Mouse (Mus musculus): ENCODE measurements around the gene Pdzk1ip1. TPM values are rescaled to one million over a fixed set of nuclear protein-coding genes. Genes with fewer than 3 reads are reported as not detected.
A peak's percentile ranks its signal among the peaks of the same experiment; 100 is the strongest.

The Pdzk1ip1 gene
- polyA plus RNA-seq, 1 experiment from 2014 or later, result 12.5 TPM

- Histone ChIP-seq H3K4me3 (no peak overlapping the region), H3K9me3 (no peaks in the 10 kb centered on the region), H3K4me1 (replicated peaks) (no peaks in the 10 kb centered on the region), H3K36me3 (no peaks in the 10 kb centered on the region), H3K27ac (no peak overlapping the region), H3K27me3 (ENCODE audit: insufficient read depth, poor library complexity, severe bottlenecking) (no peaks in the 10 kb centered on the region)
- WGBS, result 74% methylated on average over 4 of the region's 4 CpGs
- DNase-seq (ENCODE audit: low spot score), result no peak
Observed at GRCm38 (mm10) chr4:115103510-115103909, 15.0 kb downstream of the Pdzk1ip1 start.

GRCm38 (mm10) chr4:115111167-115111566 lies 22.7 kb downstream of the Pdzk1ip1 start:
- no peaks in the 10 kb centered on the region for H3K4me1 ChIP-seq (replicated peaks)
- WGBS, result 83% methylated on average over 2 of the region's 2 CpGs
- no peak overlapping the region for H3K4me3 ChIP-seq
- no peaks in the 10 kb centered on the region for H3K9me3 ChIP-seq
- no peak overlapping the region for H3K27ac ChIP-seq
- no peaks in the 10 kb centered on the region for H3K27me3 ChIP-seq (ENCODE audit: insufficient read depth, poor library complexity, severe bottlenecking)
- DNase-seq (ENCODE audit: low spot score), result no peak
- H3K36me3 ChIP-seq, result no peaks in the 10 kb centered on the region

- Histone ChIP-seq H3K27me3 (ENCODE audit: insufficient read depth, poor library complexity, severe bottlenecking) (no peaks in the 10 kb centered on the region), H3K4me1 (replicated peaks) (no peaks in the 10 kb centered on the region), H3K36me3 (no peaks in the 10 kb centered on the region), H3K9me3 (no peaks in the 10 kb centered on the region), H3K4me3 (no peak overlapping the region), H3K27ac (no peak overlapping the region)
- DNase-seq (ENCODE audit: low spot score), result no peak
- WGBS, result 24% methylated on average over 5 of the region's 5 CpGs
Observed at GRCm38 (mm10) chr4:115113266-115113665, 24.8 kb downstream of the Pdzk1ip1 start.

- no peak for DNase-seq (ENCODE audit: low spot score)
- Histone ChIP-seq H3K27me3 (ENCODE audit: insufficient read depth, poor library complexity, severe bottlenecking) (no peaks in the 10 kb centered on the region), H3K4me1 (replicated peaks) (no peaks in the 10 kb centered on the region), H3K36me3 (no peaks in the 10 kb centered on the region), H3K4me3 (no peak overlapping the region), H3K27ac (no peak overlapping the region), H3K9me3 (no peaks in the 10 kb centered on the region)
- 94% methylated on average over 3 of the region's 3 CpGs for WGBS
Observed at GRCm38 (mm10) chr4:115119642-115120041, 31.1 kb downstream of the Pdzk1ip1 start.

- Histone ChIP-seq H3K27ac (no peak overlapping the region), H3K4me3 (no peak overlapping the region), H3K27me3 (ENCODE audit: insufficient read depth, poor library complexity, severe bottlenecking) (no peaks in the 10 kb centered on the region), H3K4me1 (replicated peaks) (no peaks in the 10 kb centered on the region), H3K9me3 (no peaks in the 10 kb centered on the region), H3K36me3 (no peaks in the 10 kb centered on the region)
- WGBS, result 85% methylated on average over 2 of the region's 2 CpGs
- DNase-seq (ENCODE audit: low spot score), result no peak
Observed at GRCm38 (mm10) chr4:115121162-115121561, 32.7 kb downstream of the Pdzk1ip1 start.

- WGBS, result 87% methylated on average over 5 of the region's 5 CpGs
- Histone ChIP-seq H3K36me3 (no peaks in the 10 kb centered on the region), H3K27ac (no peak overlapping the region)
Observed at GRCm38 (mm10) chr4:115121608-115122007, 33.1 kb downstream of the Pdzk1ip1 start.

GRCm38 (mm10) chr4:115123507-115123906 lies 35.0 kb downstream of the Pdzk1ip1 start:
- Histone ChIP-seq H3K4me1 (replicated peaks) (no peaks in the 10 kb centered on the region), H3K4me3 (no peak overlapping the region)
- WGBS, result 70% methylated on average over 2 of the region's 2 CpGs

More at GRCm38 (mm10) chr4:115121608-115122007, 33.1 kb downstream of the Pdzk1ip1 start:
- no peaks in the 10 kb centered on the region for H3K9me3 ChIP-seq
- H3K4me1 ChIP-seq (replicated peaks), result no peaks in the 10 kb centered on the region
- no peak for DNase-seq (ENCODE audit: low spot score)
- no peaks in the 10 kb centered on the region for H3K27me3 ChIP-seq (ENCODE audit: insufficient read depth, poor library complexity, severe bottlenecking)
- no peak overlapping the region for H3K4me3 ChIP-seq

GRCm38 (mm10) chr4:115124713-115125112 lies 36.2 kb downstream of the Pdzk1ip1 start:
- Histone ChIP-seq H3K27ac (no peak overlapping the region), H3K27me3 (ENCODE audit: insufficient read depth, poor library complexity, severe bottlenecking) (no peaks in the 10 kb centered on the region), H3K4me1 (replicated peaks) (no peaks in the 10 kb centered on the region), H3K4me3 (no peak overlapping the region), H3K9me3 (no peaks in the 10 kb centered on the region), H3K36me3 (no peaks in the 10 kb centered on the region)
- DNase-seq (ENCODE audit: low spot score), result no peak

More at GRCm38 (mm10) chr4:115123507-115123906, 35.0 kb downstream of the Pdzk1ip1 start:
- no peak for DNase-seq (ENCODE audit: low spot score)
- Histone ChIP-seq H3K36me3 (no peaks in the 10 kb centered on the region), H3K9me3 (no peaks in the 10 kb centered on the region), H3K27ac (no peak overlapping the region), H3K27me3 (ENCODE audit: insufficient read depth, poor library complexity, severe bottlenecking) (no peaks in the 10 kb centered on the region)

- peak overlapping the region; percentile 57; the same call in 1 of the 2 replicates for H3K4me3 ChIP-seq
- no peaks in the 10 kb centered on the region for H3K36me3 ChIP-seq
- peaks cover 12% of the 10 kb centered on the region for H3K4me1 ChIP-seq (replicated peaks)
- H3K27ac ChIP-seq, result no peak overlapping the region
- no peaks in the 10 kb centered on the region for H3K9me3 ChIP-seq
- no peak for DNase-seq (ENCODE audit: low spot score)
- peaks cover 29% of the 10 kb centered on the region for H3K27me3 ChIP-seq (ENCODE audit: insufficient read depth, poor library complexity, severe bottlenecking)
- WGBS, result 9% methylated on average over 5 of the region's 5 CpGs
Observed at GRCm38 (mm10) chr4:115133085-115133484, 44.6 kb downstream of the Pdzk1ip1 start.

- DNase-seq (ENCODE audit: low spot score), result peak; percentile 30
- under 1% methylated on average over 29 of the region's 29 CpGs for WGBS
- Histone ChIP-seq H3K9me3 (no peaks in the 10 kb centered on the region), H3K27me3 (ENCODE audit: insufficient read depth, poor library complexity, severe bottlenecking) (peaks cover 29% of the 10 kb centered on the region), H3K27ac (0 out of 2 replicates have a peak within 1 kb of the TSS, but pooled peaks have one; percentile 17), H3K36me3 (no peaks in the 10 kb centered on the region), H3K4me3 (peak within 1 kb of the TSS; percentile 57), H3K4me1 (replicated peaks) (peaks cover 12% of the 10 kb centered on the region)
Observed at GRCm38 (mm10) chr4:115133621-115134295, 45.2 kb downstream of the Pdzk1ip1 start, which contains the start of gene Cyp4x1. Gene Cyp4x1, minus strand, starts transcription at chr4:115134281.

GRCm38 (mm10) chr4:115134296-115134630 lies 45.8 kb downstream of the Pdzk1ip1 start:
- peaks cover 29% of the 10 kb centered on the region for H3K27me3 ChIP-seq (ENCODE audit: insufficient read depth, poor library complexity, severe bottlenecking)

More at GRCm38 (mm10) chr4:115134296-115134630, 45.8 kb downstream of the Pdzk1ip1 start:
- Histone ChIP-seq H3K4me1 (replicated peaks) (peaks cover 12% of the 10 kb centered on the region), H3K27ac (no peak overlapping the region), H3K36me3 (no peaks in the 10 kb centered on the region), H3K4me3 (peak overlapping the region; percentile 57), H3K9me3 (no peaks in the 10 kb centered on the region)
- 16% methylated on average over 7 of the region's 7 CpGs for WGBS
- DNase-seq (ENCODE audit: low spot score), result no peak
